Mouse (Mus musculus) olfactory bulb, adult 2 months (tissue): ENCODE results near the gene Coro2a.

ENCODE experiments used
- CTCF ChIP-seq: fragments of 200-500 bp; IDR thresholded peaks from 2 replicates; pipeline ENCODE4 v1.5.1; 2012; ENCODE audit warnings: low read depth, mild to moderate bottlenecking, low read length, moderate library complexity; ENCODE audit not compliant: insufficient read depth
- POLR2A ChIP-seq: fragments of 200-500 bp; IDR thresholded peaks from 2 replicates; pipeline ENCODE4 v1.6.1; 2012; ENCODE audit warnings: mild to moderate bottlenecking, low read depth, low read length, moderate library complexity; ENCODE audit not compliant: insufficient read depth

- no peak for TF ChIP-seq CTCF
- no peak for TF ChIP-seq POLR2A
Measured at GRCm38 (mm10) chr4:46585811-46586190, 16.2 kb downstream of the Coro2a start.
